Mouse (Mus musculus) liver, embryonic 12.5 days (tissue): ENCODE data around the gene Foxi2. TPM values are rescaled to one million over a fixed set of nuclear protein-coding genes. Genes with fewer than 3 reads are reported as not detected.

Experiments
- ATAC-seq: fragments of 200-750 bp; cut with Nextera tagmentation; 2 replicates; pipeline ENCODE4 v1.8.0; 2017; ENCODE audit warnings: moderate number of reproducible peaks, mild to moderate bottlenecking, moderate library complexity
- H3K27ac ChIP-seq: fragments of 300-500 bp; sonication (generic); 2 replicates; pipeline ENCODE4 v1.5.1; 2016; ENCODE audit warnings: mild to moderate bottlenecking
- H3K27me3 ChIP-seq: fragments of 300-500 bp; sonication (generic); replicated peaks from 2 replicates; pipeline ENCODE4 v1.6.1; 2016; ENCODE audit warnings: mild to moderate bottlenecking, moderate library complexity
- H3K36me3 ChIP-seq: fragments of 300-500 bp; sonication (generic); 2 replicates; pipeline ENCODE4 v1.6.1; 2016; ENCODE audit warnings: mild to moderate bottlenecking, moderate library complexity
- H3K4me1 ChIP-seq: fragments of 300-500 bp; sonication (generic); 2 replicates; pipeline ENCODE4 v1.6.1; 2016
- H3K4me2 ChIP-seq: fragments of 300-500 bp; sonication (generic); 2 replicates; pipeline ENCODE4 v1.6.1; 2016; ENCODE audit warnings: mild to moderate bottlenecking, moderate library complexity
- H3K4me3 ChIP-seq: fragments of 300-500 bp; sonication (generic); 2 replicates; pipeline ENCODE4 v1.5.1; 2016; ENCODE audit warnings: mild to moderate bottlenecking, moderate library complexity
- H3K9ac ChIP-seq: fragments of 300-500 bp; sonication (generic); 2 replicates; pipeline ENCODE4 v1.6.1; 2016; ENCODE audit warnings: mild to moderate bottlenecking, moderate library complexity
- H3K9me3 ChIP-seq: fragments of 300-500 bp; sonication (generic); replicated peaks from 2 replicates; pipeline ENCODE4 v1.6.1; 2016; ENCODE audit warnings: mild to moderate bottlenecking, moderate library complexity
- WGBS: fragments of 180-500 bp; shearing (Covaris S2); methylation state at CpG from one replicate; pipeline ENCODE4 v1.1.7; 2016; ENCODE audit not compliant: insufficient replicate concordance; 5-methylcytosine and 5-hydroxymethylcytosine counted together
- polyA plus RNA-seq: library from polyadenylated mRNA; unstranded; fragments of >200 nt; fragmentation: Nextera tagmentation; extraction: Ambion mirVana; gene quantifications from 2 replicates; pipeline ENCODE4 v1.2.1, GENCODE M21; 2016

Gene Foxi2
- polyA plus RNA-seq, 1 experiment from 2014 or later: not detected

- Histone ChIP-seq H3K4me2 (no peak overlapping the region), H3K4me3 (no peak overlapping the region), H3K27ac (no peak overlapping the region), H3K36me3 (no peaks in the 10 kb centered on the region), H3K9me3 (no peaks in the 10 kb centered on the region), H3K9ac (no peak overlapping the region), H3K4me1 (no peaks in the 10 kb centered on the region), H3K27me3 (peaks cover 55% of the 10 kb centered on the region)
- no peak for ATAC-seq
- WGBS: 40% methylated on average over 3 of the region's 3 CpGs
Measured at GRCm38 (mm10) chr7:135406761-135407160, 3.3 kb upstream of the Foxi2 start.

GRCm38 (mm10) chr7:135408501-135408900, 1.6 kb upstream of the Foxi2 start:
- H3K9me3 ChIP-seq: no peaks in the 10 kb centered on the region
- no peak overlapping the region for H3K9ac ChIP-seq
- H3K27me3 ChIP-seq: peaks cover 60% of the 10 kb centered on the region
- no peaks in the 10 kb centered on the region for H3K36me3 ChIP-seq
- WGBS: 40% methylated on average over 3 of the region's 3 CpGs
- H3K4me2 ChIP-seq: no peak overlapping the region
- H3K4me1 ChIP-seq: no peaks in the 10 kb centered on the region
- no peak overlapping the region for H3K27ac ChIP-seq
- H3K4me3 ChIP-seq: no peak overlapping the region
- no peak for ATAC-seq

GRCm38 (mm10) chr7:135412357-135412756, 2.2 kb downstream of the Foxi2 start:
- H3K27ac ChIP-seq: no peak overlapping the region
- no peaks in the 10 kb centered on the region for H3K4me1 ChIP-seq
- ATAC-seq: no peak
- no peaks in the 10 kb centered on the region for H3K9me3 ChIP-seq
- H3K4me3 ChIP-seq: no peak overlapping the region
- H3K27me3 ChIP-seq: peaks cover 67% of the 10 kb centered on the region
- no peak overlapping the region for H3K9ac ChIP-seq
- H3K36me3 ChIP-seq: no peaks in the 10 kb centered on the region
- 36% methylated on average over 6 of the region's 6 CpGs for WGBS
- no peak overlapping the region for H3K4me2 ChIP-seq

DNA sequence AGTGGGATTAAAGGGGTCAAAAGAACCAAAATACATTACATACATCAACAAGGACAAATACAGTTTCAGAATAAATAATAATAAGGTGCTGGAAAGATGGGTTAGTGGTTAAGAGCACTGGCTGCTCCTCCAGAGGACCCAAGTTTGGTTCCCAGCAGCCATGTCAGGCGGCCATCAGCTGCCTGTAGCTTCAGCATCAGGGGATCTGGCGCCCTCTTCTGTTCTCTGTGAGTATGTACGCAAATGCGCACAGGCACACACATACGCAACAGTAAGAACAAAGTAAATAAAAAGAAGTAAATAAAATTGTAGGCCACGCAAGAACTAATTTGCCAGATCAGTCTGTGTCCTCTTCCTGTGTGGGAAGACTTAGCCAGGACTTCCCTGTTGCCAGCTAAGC, 18.7 kb downstream of the Foxi2 start:
- WGBS: 74% methylated on average over 6 of the region's 6 CpGs
- no peak overlapping the region for H3K4me3 ChIP-seq
- no peak for ATAC-seq
- H3K4me1 ChIP-seq: no peaks in the 10 kb centered on the region
- H3K9me3 ChIP-seq: no peaks in the 10 kb centered on the region
- H3K9ac ChIP-seq: no peak overlapping the region
- H3K36me3 ChIP-seq: no peaks in the 10 kb centered on the region
- H3K27me3 ChIP-seq: 0 out of 2 replicates have a peak, but pooled peaks cover 3% of the 10 kb centered on the region
- no peak overlapping the region for H3K4me2 ChIP-seq
- no peak overlapping the region for H3K27ac ChIP-seq

GRCm38 (mm10) chr7:135430903-135431302, 20.8 kb downstream of the Foxi2 start:
- Histone ChIP-seq H3K9ac (no peak overlapping the region), H3K9me3 (no peaks in the 10 kb centered on the region), H3K4me3 (no peak overlapping the region), H3K27me3 (no peaks in the 10 kb centered on the region), H3K36me3 (no peaks in the 10 kb centered on the region), H3K27ac (no peak overlapping the region), H3K4me2 (no peak overlapping the region), H3K4me1 (no peaks in the 10 kb centered on the region)
- no peak for ATAC-seq
- 64% methylated on average over 2 of the region's 2 CpGs for WGBS

- ATAC-seq: no peak
- Histone ChIP-seq H3K4me2 (no peak overlapping the region), H3K36me3 (no peaks in the 10 kb centered on the region), H3K27me3 (no peaks in the 10 kb centered on the region), H3K9me3 (no peaks in the 10 kb centered on the region), H3K4me1 (no peaks in the 10 kb centered on the region), H3K9ac (no peak overlapping the region), H3K27ac (no peak overlapping the region), H3K4me3 (no peak overlapping the region)
- 50% methylated on average over 4 of the region's 4 CpGs for WGBS
Measured at GRCm38 (mm10) chr7:135443903-135444302, 33.8 kb downstream of the Foxi2 start.

- WGBS: 47% methylated on average over 3 of the region's 3 CpGs
- Histone ChIP-seq H3K27ac (no peak overlapping the region), H3K9me3 (no peaks in the 10 kb centered on the region), H3K9ac (no peak overlapping the region), H3K4me1 (no peaks in the 10 kb centered on the region), H3K4me3 (no peak overlapping the region), H3K36me3 (no peaks in the 10 kb centered on the region), H3K4me2 (no peak overlapping the region), H3K27me3 (no peaks in the 10 kb centered on the region)
- ATAC-seq: no peak
Measured at GRCm38 (mm10) chr7:135451340-135451739, 41.2 kb downstream of the Foxi2 start.

- no peaks in the 10 kb centered on the region for H3K4me1 ChIP-seq
- no peak overlapping the region for H3K4me2 ChIP-seq
- no peak overlapping the region for H3K4me3 ChIP-seq
- no peak overlapping the region for H3K27ac ChIP-seq
- no peak overlapping the region for H3K9ac ChIP-seq
- no peaks in the 10 kb centered on the region for H3K36me3 ChIP-seq
- no peak for ATAC-seq
- whole genome bisulfite sequencing: 55% methylated on average over 1 of the region's 1 CpGs
- H3K9me3 ChIP-seq: no peaks in the 10 kb centered on the region
- no peaks in the 10 kb centered on the region for H3K27me3 ChIP-seq
Measured at GRCm38 (mm10) chr7:135452366-135452765, 42.3 kb downstream of the Foxi2 start.

- H3K9ac ChIP-seq: no peak overlapping the region
- H3K4me2 ChIP-seq: no peak overlapping the region
- no peak overlapping the region for H3K27ac ChIP-seq
- no peak overlapping the region for H3K4me3 ChIP-seq
- no peaks in the 10 kb centered on the region for H3K36me3 ChIP-seq
- no peaks in the 10 kb centered on the region for H3K4me1 ChIP-seq
- ATAC-seq: no peak
- H3K9me3 ChIP-seq: no peaks in the 10 kb centered on the region
- 21% methylated on average over 3 of the region's 3 CpGs for WGBS
- H3K27me3 ChIP-seq: no peaks in the 10 kb centered on the region
Measured at GRCm38 (mm10) chr7:135453690-135454089, 43.6 kb downstream of the Foxi2 start.

Other genes starting within 250 kb of the Foxi2 start
- not detected in 2 replicates for gene Nps, start 151.6 kb upstream of the Foxi2 start, polyA plus RNA-seq
- gene Clrn3, start 118.3 kb downstream of the Foxi2 start, polyA plus RNA-seq: not detected in 2 replicates
- 4.6 and 6.0 TPM in 2 replicates for gene Ptpre, start 127.2 kb downstream of the Foxi2 start, polyA plus RNA-seq